Mouse (Mus musculus): ENCODE measurements around the gene St6gal1. TPM values are rescaled to one million over a fixed set of nuclear protein-coding genes. Genes with fewer than 3 reads are reported as not detected.

Gene St6gal1
- polyA plus RNA-seq, 1 experiment from 2014 or later = 29.1 TPM

GRCm38 (mm10) chr16:23249762-23250161, 25.2 kb downstream of the St6gal1 start:
- no peak overlapping the region for H3K4me2 ChIP-seq (ENCODE audit: low read depth, severe bottlenecking)
- no peak for DNase-seq (ENCODE audit: low spot score)
- no peak overlapping the region for H3K4me3 ChIP-seq (ENCODE audit: low read depth, low read length)
- ATAC-seq (ENCODE audit: insufficient number of reproducible peaks, low FRiP score, low TSS enrichment, low read depth) = no peak
- H3K9me3 ChIP-seq (ENCODE audit: control insufficient read depth, low read length) = no peaks in the 10 kb centered on the region
- WGBS = 79% methylated on average over 6 of the region's 6 CpGs
- H3K4me1 ChIP-seq (ENCODE audit: control insufficient read depth, insufficient read depth, low read length) = peaks cover 25% of the 10 kb centered on the region; the same call in 1 of the 2 replicates
- no peaks in the 10 kb centered on the region for H3K36me3 ChIP-seq (ENCODE audit: control insufficient read depth, insufficient read depth, low read length)
- H3K27ac ChIP-seq (replicated peaks; ENCODE audit: low read depth, low read length) = no peak overlapping the region
- H3K9ac ChIP-seq (ENCODE audit: low read length) = no peak overlapping the region
- H3K27me3 ChIP-seq (ENCODE audit: control insufficient read depth, insufficient read depth, low read length) = no peaks in the 10 kb centered on the region

- no peak overlapping the region for H3K27ac ChIP-seq (replicated peaks; ENCODE audit: low read depth, low read length)
- 40% methylated on average over 15 of the region's 15 CpGs for WGBS
- H3K4me3 ChIP-seq (ENCODE audit: low read depth, low read length) = no peak overlapping the region
- H3K9me3 ChIP-seq (ENCODE audit: control insufficient read depth, low read length) = no peaks in the 10 kb centered on the region
- H3K9ac ChIP-seq (ENCODE audit: low read length) = no peak overlapping the region
- no peak for DNase-seq (ENCODE audit: low spot score)
- peaks cover 26% of the 10 kb centered on the region; the same call in 1 of the 2 replicates for H3K4me1 ChIP-seq (ENCODE audit: control insufficient read depth, insufficient read depth, low read length)
- ATAC-seq (ENCODE audit: insufficient number of reproducible peaks, low FRiP score, low TSS enrichment, low read depth) = no peak
- no peaks in the 10 kb centered on the region for H3K36me3 ChIP-seq (ENCODE audit: control insufficient read depth, insufficient read depth, low read length)
- H3K27me3 ChIP-seq (ENCODE audit: control insufficient read depth, insufficient read depth, low read length) = no peaks in the 10 kb centered on the region
- no peak overlapping the region for H3K4me2 ChIP-seq (ENCODE audit: low read depth, severe bottlenecking)
Observed at GRCm38 (mm10) chr16:23250556-23251444, 26.3 kb downstream of the St6gal1 start.

GRCm38 (mm10) chr16:23251445-23251773, 26.9 kb downstream of the St6gal1 start:
- no peak for ATAC-seq (ENCODE audit: insufficient number of reproducible peaks, low FRiP score, low TSS enrichment, low read depth)
- no peak overlapping the region for H3K4me3 ChIP-seq (ENCODE audit: low read depth, low read length)
- no peak for DNase-seq (ENCODE audit: low spot score)
- H3K9ac ChIP-seq (ENCODE audit: low read length) = no peak overlapping the region
- WGBS = 77% methylated on average over 2 of the region's 2 CpGs
- peaks cover 26% of the 10 kb centered on the region; the same call in 1 of the 2 replicates for H3K4me1 ChIP-seq (ENCODE audit: control insufficient read depth, insufficient read depth, low read length)
- no peaks in the 10 kb centered on the region for H3K27me3 ChIP-seq (ENCODE audit: control insufficient read depth, insufficient read depth, low read length)
- no peak overlapping the region for H3K27ac ChIP-seq (replicated peaks; ENCODE audit: low read depth, low read length)
- no peaks in the 10 kb centered on the region for H3K36me3 ChIP-seq (ENCODE audit: control insufficient read depth, insufficient read depth, low read length)
- H3K9me3 ChIP-seq (ENCODE audit: control insufficient read depth, low read length) = no peaks in the 10 kb centered on the region
- H3K4me2 ChIP-seq (ENCODE audit: low read depth, severe bottlenecking) = no peak overlapping the region

- Histone ChIP-seq H3K36me3 (ENCODE audit: control insufficient read depth, insufficient read depth, low read length) (no peaks in the 10 kb centered on the region), H3K4me3 (ENCODE audit: low read depth, low read length) (no peak overlapping the region), H3K4me2 (ENCODE audit: low read depth, severe bottlenecking) (no peak overlapping the region), H3K27ac (replicated peaks; ENCODE audit: low read depth, low read length) (peak overlapping the region; percentile 67), H3K9me3 (ENCODE audit: control insufficient read depth, low read length) (no peaks in the 10 kb centered on the region), H3K27me3 (ENCODE audit: control insufficient read depth, insufficient read depth, low read length) (no peaks in the 10 kb centered on the region), H3K4me1 (ENCODE audit: control insufficient read depth, insufficient read depth, low read length) (peaks cover 37% of the 10 kb centered on the region), H3K9ac (ENCODE audit: low read length) (no peak overlapping the region)
- DNase-seq (ENCODE audit: low spot score) (peak; percentile 36), ATAC-seq (ENCODE audit: insufficient number of reproducible peaks, low FRiP score, low TSS enrichment, low read depth) (no peak)
- WGBS = 56% methylated on average over 6 of the region's 6 CpGs
Observed at GRCm38 (mm10) chr16:23253620-23254019, 29.1 kb downstream of the St6gal1 start.

GRCm38 (mm10) chr16:23254062-23254461, 29.5 kb downstream of the St6gal1 start:
- H3K27me3 ChIP-seq (ENCODE audit: control insufficient read depth, insufficient read depth, low read length) = no peaks in the 10 kb centered on the region
- H3K36me3 ChIP-seq (ENCODE audit: control insufficient read depth, insufficient read depth, low read length) = no peaks in the 10 kb centered on the region
- H3K27ac ChIP-seq (replicated peaks; ENCODE audit: low read depth, low read length) = no peak overlapping the region
- no peak overlapping the region for H3K9ac ChIP-seq (ENCODE audit: low read length)
- H3K4me1 ChIP-seq (ENCODE audit: control insufficient read depth, insufficient read depth, low read length) = peaks cover 40% of the 10 kb centered on the region
- H3K4me3 ChIP-seq (ENCODE audit: low read depth, low read length) = no peak overlapping the region
- no peaks in the 10 kb centered on the region for H3K9me3 ChIP-seq (ENCODE audit: control insufficient read depth, low read length)
- 58% methylated on average over 1 of the region's 1 CpGs for WGBS
- H3K4me2 ChIP-seq (ENCODE audit: low read depth, severe bottlenecking) = no peak overlapping the region
- DNase-seq (ENCODE audit: low spot score) = no peak
- ATAC-seq (ENCODE audit: insufficient number of reproducible peaks, low FRiP score, low TSS enrichment, low read depth) = no peak

- WGBS = 57% methylated on average over 7 of the region's 7 CpGs
- no peak for DNase-seq (ENCODE audit: low spot score)
- Histone ChIP-seq H3K4me2 (ENCODE audit: low read depth, severe bottlenecking) (no peak overlapping the region), H3K36me3 (ENCODE audit: control insufficient read depth, insufficient read depth, low read length) (no peaks in the 10 kb centered on the region), H3K9me3 (ENCODE audit: control insufficient read depth, low read length) (no peaks in the 10 kb centered on the region), H3K27ac (replicated peaks; ENCODE audit: low read depth, low read length) (no peak overlapping the region), H3K4me1 (ENCODE audit: control insufficient read depth, insufficient read depth, low read length) (peaks cover 36% of the 10 kb centered on the region), H3K9ac (ENCODE audit: low read length) (no peak overlapping the region), H3K27me3 (ENCODE audit: control insufficient read depth, insufficient read depth, low read length) (no peaks in the 10 kb centered on the region), H3K4me3 (ENCODE audit: low read depth, low read length) (no peak overlapping the region)
- no peak for ATAC-seq (ENCODE audit: insufficient number of reproducible peaks, low FRiP score, low TSS enrichment, low read depth)
Observed at GRCm38 (mm10) chr16:23256638-23257037, 32.1 kb downstream of the St6gal1 start.

- H3K9ac ChIP-seq (ENCODE audit: low read length) = no peak overlapping the region; the same call in 1 of the 2 replicates
- H3K9me3 ChIP-seq (ENCODE audit: control insufficient read depth, low read length) = no peaks in the 10 kb centered on the region
- H3K27ac ChIP-seq (replicated peaks; ENCODE audit: low read depth, low read length) = peak overlapping the region; percentile 32; the same call in 1 of the 2 replicates
- H3K4me3 ChIP-seq (ENCODE audit: low read depth, low read length) = no peak overlapping the region
- no peaks in the 10 kb centered on the region for H3K36me3 ChIP-seq (ENCODE audit: control insufficient read depth, insufficient read depth, low read length)
- peak; percentile 35 for DNase-seq (ENCODE audit: low spot score)
- 0 out of 2 replicates have a peak, but pooled peaks have one; percentile 10 for ATAC-seq (ENCODE audit: insufficient number of reproducible peaks, low FRiP score, low TSS enrichment, low read depth)
- no peak overlapping the region for H3K4me2 ChIP-seq (ENCODE audit: low read depth, severe bottlenecking)
- 13% methylated on average over 7 of the region's 7 CpGs for WGBS
- H3K27me3 ChIP-seq (ENCODE audit: control insufficient read depth, insufficient read depth, low read length) = no peaks in the 10 kb centered on the region
- H3K4me1 ChIP-seq (ENCODE audit: control insufficient read depth, insufficient read depth, low read length) = peaks cover 37% of the 10 kb centered on the region
Observed at GRCm38 (mm10) chr16:23258429-23258822, 33.9 kb downstream of the St6gal1 start.

GRCm38 (mm10) chr16:23258823-23259457, 34.4 kb downstream of the St6gal1 start:
- Histone ChIP-seq H3K9ac (ENCODE audit: low read length) (no peak overlapping the region; the same call in 1 of the 2 replicates), H3K4me3 (ENCODE audit: low read depth, low read length) (no peak overlapping the region), H3K4me1 (ENCODE audit: control insufficient read depth, insufficient read depth, low read length) (peaks cover 34% of the 10 kb centered on the region), H3K9me3 (ENCODE audit: control insufficient read depth, low read length) (no peaks in the 10 kb centered on the region), H3K27ac (replicated peaks; ENCODE audit: low read depth, low read length) (peak overlapping the region; percentile 32; the same call in 1 of the 2 replicates), H3K27me3 (ENCODE audit: control insufficient read depth, insufficient read depth, low read length) (no peaks in the 10 kb centered on the region), H3K36me3 (ENCODE audit: control insufficient read depth, insufficient read depth, low read length) (no peaks in the 10 kb centered on the region; the same call in 1 of the 2 replicates), H3K4me2 (ENCODE audit: low read depth, severe bottlenecking) (no peak overlapping the region)
- DNase-seq (ENCODE audit: low spot score) (peak; percentile 37), ATAC-seq (ENCODE audit: insufficient number of reproducible peaks, low FRiP score, low TSS enrichment, low read depth) (0 out of 2 replicates have a peak, but pooled peaks have one; percentile 31)
- 6% methylated on average over 4 of the region's 4 CpGs for WGBS

All from limb, embryonic 11.5 days (tissue).